Comparison of ENCODE assay signal across 18 mouse cellular contexts in the genomic region with DNA sequence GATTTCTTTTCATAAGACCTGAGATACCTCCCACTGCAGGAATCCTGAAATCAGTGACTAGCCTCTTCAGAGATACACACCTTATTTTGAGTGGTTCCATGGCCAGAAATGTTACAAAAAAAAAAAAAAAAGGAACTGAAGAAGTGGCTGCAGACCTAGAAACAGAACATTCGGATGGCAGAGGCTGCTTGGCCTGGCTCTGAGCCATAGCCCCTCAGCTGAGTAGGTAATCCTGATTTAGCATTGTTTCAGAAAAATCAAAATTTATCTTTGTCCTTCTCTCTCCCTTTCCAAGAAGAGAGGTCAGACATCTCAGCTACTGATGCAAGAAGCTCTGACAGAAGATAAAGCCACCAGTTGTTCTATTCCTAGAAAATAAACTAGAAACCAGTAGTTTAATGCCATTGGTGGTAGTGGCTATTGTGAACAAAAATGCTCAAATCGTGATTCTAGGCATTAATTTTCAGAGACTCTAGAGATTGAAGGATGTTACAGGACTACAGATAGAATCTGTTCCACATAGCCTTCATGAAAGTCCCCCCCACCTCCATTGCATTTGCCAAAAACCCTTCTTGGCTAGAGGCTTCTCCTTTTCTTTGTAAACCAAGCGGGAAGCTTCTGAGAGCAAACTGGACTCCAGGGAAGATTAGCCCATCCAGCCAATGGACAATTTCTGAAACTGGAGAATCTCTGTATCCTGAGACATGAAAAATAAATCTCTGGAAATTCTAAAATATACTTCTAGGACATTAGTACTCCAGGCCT. TPM values are rescaled to one million over a fixed set of nuclear protein-coding genes. Genes with fewer than 3 reads are reported as not detected.
A peak's percentile ranks its signal among the peaks of the same experiment; 100 is the strongest.
DNase-seq lines count a peak whose midpoint lies in the region; ATAC-seq lines count a peak whose summit lies in the region.
"Had no signal": no experiment of that assay in that cellular context is flagged by ENCODE, and none has a peak within 500 bp of the region (broad histone marks: within the 10 kb centered on the region; RNA-seq: fewer than 3 reads in every experiment).

No protein-coding gene starts in this region.

- H3K9me3 ChIP-seq in forebrain, embryonic 10.5 days: no peaks in the 10 kb centered on the region
- H3K9me3 ChIP-seq in forebrain, embryonic 11.5 days (ENCODE audit: control insufficient read depth, low read length): no peaks in the 10 kb centered on the region
- H3K9me3 ChIP-seq in forebrain, embryonic 15.5 days: no peaks in the 10 kb centered on the region
- no peaks in the 10 kb centered on the region for H3K9me3 ChIP-seq in midbrain, embryonic 16.5 days (replicated peaks; ENCODE audit: control insufficient read depth, low read length, poor library complexity, severe bottlenecking)
- H3K9me3 ChIP-seq: limb, embryonic 15.5 days had no signal

- no peak overlapping the region for H3K4me2 ChIP-seq in forebrain, embryonic 11.5 days (ENCODE audit: low read depth, low read length, severe bottlenecking)
- H3K4me2 ChIP-seq in forebrain, embryonic 15.5 days (replicated peaks): no peak overlapping the region
- H3K4me2 ChIP-seq in midbrain, embryonic 16.5 days (ENCODE audit: low read length): peak overlapping the region; percentile 20
- H3K4me2 ChIP-seq: limb, embryonic 15.5 days had no signal

- 29% methylated on average over 3 of the region's 3 CpGs for WGBS in forebrain, embryonic 10.5 days
- 39% methylated on average over 3 of the region's 3 CpGs for WGBS in forebrain, embryonic 11.5 days
- 42% methylated on average over 3 of the region's 3 CpGs for WGBS in forebrain, embryonic 15.5 days
- 33% methylated on average over 3 of the region's 3 CpGs for WGBS in midbrain, embryonic 16.5 days

- H3K36me3 ChIP-seq in forebrain, embryonic 10.5 days (replicated peaks): peaks cover 3% of the 10 kb centered on the region; the same call in 1 of the 2 replicates
- H3K36me3 ChIP-seq in forebrain, embryonic 11.5 days (ENCODE audit: control insufficient read depth, insufficient read depth, low read length): no peaks in the 10 kb centered on the region
- H3K36me3 ChIP-seq in forebrain, embryonic 15.5 days: no peaks in the 10 kb centered on the region
- no peaks in the 10 kb centered on the region for H3K36me3 ChIP-seq in midbrain, embryonic 16.5 days (ENCODE audit: control insufficient read depth, insufficient read depth, low read length)
- H3K36me3 ChIP-seq: limb, embryonic 15.5 days had no signal

- no peak for DNase-seq in forebrain, embryonic 10.5 days (ENCODE audit: extremely low spot score, low spot score)
- no peak for DNase-seq in forebrain, embryonic 11.5 days (ENCODE audit: low spot score)
- peak; percentile 81 to 82 for DNase-seq in cerebellum, postnatal 10 days
- DNase-seq in kidney, adult 11 months: no peak
- no peak for DNase-seq in urinary bladder, adult 2 months (ENCODE audit: low spot score)
- DNase-seq: gastrocnemius, adult 2 months; heart, adult 18-20 months; lung, adult 2 months; thymus, postnatal 36 days had no signal

- no peak overlapping the region for H3K4me3 ChIP-seq in forebrain, embryonic 10.5 days
- no peak overlapping the region for H3K4me3 ChIP-seq in forebrain, embryonic 11.5 days (ENCODE audit: low read depth, low read length)
- H3K4me3 ChIP-seq in forebrain, embryonic 15.5 days: no peak overlapping the region
- no peak overlapping the region for H3K4me3 ChIP-seq in midbrain, embryonic 16.5 days (ENCODE audit: low read depth, low read length)
- H3K4me3 ChIP-seq: gastrocnemius, adult 2 months; limb, embryonic 15.5 days had no signal

- 0 out of 2 replicates have a peak overlapping the region, but pooled peaks have one; percentile 30 for H3K27ac ChIP-seq in forebrain, embryonic 10.5 days
- no peak overlapping the region for H3K27ac ChIP-seq in forebrain, embryonic 11.5 days (ENCODE audit: low read depth, low read length)
- peak overlapping the region; percentile 33; the same call in 1 of the 2 replicates for H3K27ac ChIP-seq in forebrain, embryonic 15.5 days (replicated peaks)
- H3K27ac ChIP-seq in midbrain, embryonic 16.5 days (ENCODE audit: low read length): peak overlapping the region; percentile 5
- H3K27ac ChIP-seq: gastrocnemius, adult 2 months; kidney, postnatal 0 days; limb, embryonic 15.5 days; macrophage had no signal

- H3K4me1 ChIP-seq in forebrain, embryonic 10.5 days: peaks cover 76% of the 10 kb centered on the region
- H3K4me1 ChIP-seq in forebrain, embryonic 11.5 days (replicated peaks; ENCODE audit: control insufficient read depth, insufficient read depth, low read length): peaks cover 12% of the 10 kb centered on the region; the same call in 1 of the 2 replicates
- H3K4me1 ChIP-seq in forebrain, embryonic 15.5 days: peaks cover 13% of the 10 kb centered on the region
- 0 out of 2 replicates have a peak, but pooled peaks cover 3% of the 10 kb centered on the region for H3K4me1 ChIP-seq in midbrain, embryonic 16.5 days (ENCODE audit: control insufficient read depth, insufficient read depth, low read length)

- H3K9ac ChIP-seq in forebrain, embryonic 11.5 days (ENCODE audit: low read length): no peak overlapping the region
- no peak overlapping the region for H3K9ac ChIP-seq in forebrain, embryonic 15.5 days (replicated peaks)
- no peak overlapping the region; the same call in 1 of the 2 replicates for H3K9ac ChIP-seq in midbrain, embryonic 16.5 days (ENCODE audit: low read depth, low read length)
- H3K9ac ChIP-seq: limb, embryonic 15.5 days had no signal

- no peak for ATAC-seq in forebrain, embryonic 11.5 days (replicated peaks; ENCODE audit: low FRiP score)
- no peak for ATAC-seq in forebrain, embryonic 15.5 days (replicated peaks)
- no peak for ATAC-seq in midbrain, embryonic 16.5 days

- H3K27me3 ChIP-seq in forebrain, embryonic 10.5 days (ENCODE audit: poor library complexity, severe bottlenecking): peaks cover 100% of the 10 kb centered on the region
- peaks cover 67% of the 10 kb centered on the region for H3K27me3 ChIP-seq in forebrain, embryonic 11.5 days (ENCODE audit: control insufficient read depth, insufficient read depth, low read length)
- H3K27me3 ChIP-seq in forebrain, embryonic 15.5 days: peaks cover 86% of the 10 kb centered on the region
- H3K27me3 ChIP-seq in midbrain, embryonic 16.5 days (ENCODE audit: control insufficient read depth, insufficient read depth, low read depth, low read length): peaks cover 62% of the 10 kb centered on the region

RNA-seq across cellular contexts. Expression of gene Zic1, which starts 8.4 kb away (rescaled TPM):
- polyA plus RNA-seq in forebrain, embryonic 10.5 days (2016; fragmentation: Nextera tagmentation; extraction: Ambion mirVana): 6.2 and 8.9 TPM in 2 replicates
- 14.7 and 15.7 TPM in 2 replicates for polyA plus RNA-seq in forebrain, embryonic 11.5 days (2014; fragmentation: Nextera tagmentation; extraction: Ambion mirVana)
- 9.6 and 9.8 TPM in 2 replicates for polyA plus RNA-seq in forebrain, embryonic 15.5 days (2015; fragmentation: Nextera tagmentation; extraction: Ambion mirVana)
- 9.1 and 20.6 TPM in 2 replicates for polyA plus RNA-seq in midbrain, embryonic 16.5 days (2015; fragmentation: Nextera tagmentation; extraction: Ambion mirVana)
- 0.03 and 0.08 TPM in 2 replicates for polyA plus RNA-seq in urinary bladder, adult 2 months (2012; rRNA removed)
- polyA plus RNA-seq: intestine, embryonic 14.5 days; kidney, postnatal 0 days; macrophage; spleen, adult 2 months; stomach, embryonic 16.5 days had no signal

RNA-seq across cellular contexts. Expression of gene Zic4, which starts 11.8 kb away (rescaled TPM):
- 24.8 and 41.8 TPM in 2 replicates for polyA plus RNA-seq in forebrain, embryonic 10.5 days (2016; fragmentation: Nextera tagmentation; extraction: Ambion mirVana)
- 58.8 and 59.5 TPM in 2 replicates for polyA plus RNA-seq in forebrain, embryonic 11.5 days (2014; fragmentation: Nextera tagmentation; extraction: Ambion mirVana)
- polyA plus RNA-seq in forebrain, embryonic 15.5 days (2015; fragmentation: Nextera tagmentation; extraction: Ambion mirVana): 46.2 and 55.0 TPM in 2 replicates
- polyA plus RNA-seq in midbrain, embryonic 16.5 days (2015; fragmentation: Nextera tagmentation; extraction: Ambion mirVana): 55.8 and 154 TPM in 2 replicates
- 0.01 TPM in 1 of 2 replicates, not detected in the other for polyA plus RNA-seq in urinary bladder, adult 2 months (2012; rRNA removed)
- polyA plus RNA-seq: heart, embryonic 16.5 days; intestine, embryonic 14.5 days; kidney, postnatal 0 days; lung, adult 2 months; macrophage; spleen, adult 2 months; stomach, embryonic 16.5 days had no signal

Comparison
In these comparisons a context has a peak if more than half of its experiments do, and no peak if none do; other contexts are left out.
1. DNase-seq: peak in cerebellum, postnatal 10 days (2 of 2); none in forebrain, embryonic 10.5 days (single experiment), forebrain, embryonic 11.5 days (single experiment), kidney, adult 11 months (single experiment) and urinary bladder, adult 2 months (single experiment).
2. RNA of gene Zic4, which starts 11.8 kb away (polyA plus RNA-seq): 58.8 to 59.5 TPM in forebrain, embryonic 11.5 days, 55.8 to 154 TPM in midbrain, embryonic 16.5 days, 46.2 to 55.0 TPM in forebrain, embryonic 15.5 days and 24.8 to 41.8 TPM in forebrain, embryonic 10.5 days; 0.01 TPM in urinary bladder, adult 2 months; every median in the first group is over 10 times any median in the second.